Mouse (Mus musculus): ENCODE results near the gene Gnaq. TPM values are rescaled to one million over a fixed set of nuclear protein-coding genes. Genes with fewer than 3 reads are reported as not detected.

Gene Gnaq
- polyA plus RNA-seq, 1 experiment from 2014 or later: 18.9 TPM

- H3K9me3 ChIP-seq: no peaks in the 10 kb centered on the region
- no peaks in the 10 kb centered on the region for H3K27me3 ChIP-seq (ENCODE audit: insufficient read depth, poor library complexity, severe bottlenecking)
- no peak overlapping the region for H3K4me3 ChIP-seq
- 36% methylated on average over 10 of the region's 10 CpGs for WGBS
- H3K27ac ChIP-seq: no peak overlapping the region
- peaks cover 52% of the 10 kb centered on the region for H3K4me1 ChIP-seq
- no peak for DNase-seq (ENCODE audit: low spot score)
- H3K36me3 ChIP-seq: no peaks in the 10 kb centered on the region
These were observed 154.0 kb downstream of the Gnaq start for GRCm38 (mm10) chr19:16286451-16287175.

DNA sequence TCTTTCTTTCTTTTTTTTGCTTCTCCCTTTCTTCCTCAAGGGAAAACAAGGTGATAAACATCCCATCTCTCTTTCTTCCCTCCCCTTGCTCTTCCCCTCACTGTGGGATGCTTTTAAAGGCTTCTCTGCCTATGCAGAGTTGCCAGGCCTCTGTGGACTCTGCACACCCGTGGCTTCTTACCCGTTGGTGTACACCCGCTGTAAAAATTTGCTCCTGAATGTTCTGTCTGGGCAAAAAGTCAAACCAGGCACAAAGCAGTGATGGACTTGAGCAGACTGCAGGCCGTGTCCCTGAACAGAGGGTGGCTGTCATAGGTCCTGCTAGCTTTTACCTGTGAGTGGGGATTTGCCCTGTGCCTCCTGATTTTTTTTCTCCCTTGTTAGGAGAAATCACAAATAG lies 154.7 kb downstream of the Gnaq start:
- Histone ChIP-seq H3K27me3 (ENCODE audit: insufficient read depth, poor library complexity, severe bottlenecking) (no peaks in the 10 kb centered on the region), H3K36me3 (no peaks in the 10 kb centered on the region), H3K9me3 (no peaks in the 10 kb centered on the region), H3K4me1 (peaks cover 51% of the 10 kb centered on the region), H3K27ac (peak overlapping the region; percentile 42; the same call in 1 of the 2 replicates), H3K4me3 (no peak overlapping the region)
- 74% methylated on average over 4 of the region's 4 CpGs for WGBS
- no peak for DNase-seq (ENCODE audit: low spot score)

- no peak overlapping the region for H3K27ac ChIP-seq
- H3K27me3 ChIP-seq (ENCODE audit: insufficient read depth, poor library complexity, severe bottlenecking): no peaks in the 10 kb centered on the region
- peaks cover 51% of the 10 kb centered on the region for H3K4me1 ChIP-seq
- H3K4me3 ChIP-seq: no peak overlapping the region
- H3K9me3 ChIP-seq: no peaks in the 10 kb centered on the region
- 87% methylated on average over 7 of the region's 7 CpGs for WGBS
- no peak for DNase-seq (ENCODE audit: low spot score)
- no peaks in the 10 kb centered on the region for H3K36me3 ChIP-seq
These were observed 155.3 kb downstream of the Gnaq start for GRCm38 (mm10) chr19:16287971-16288370.

DNA sequence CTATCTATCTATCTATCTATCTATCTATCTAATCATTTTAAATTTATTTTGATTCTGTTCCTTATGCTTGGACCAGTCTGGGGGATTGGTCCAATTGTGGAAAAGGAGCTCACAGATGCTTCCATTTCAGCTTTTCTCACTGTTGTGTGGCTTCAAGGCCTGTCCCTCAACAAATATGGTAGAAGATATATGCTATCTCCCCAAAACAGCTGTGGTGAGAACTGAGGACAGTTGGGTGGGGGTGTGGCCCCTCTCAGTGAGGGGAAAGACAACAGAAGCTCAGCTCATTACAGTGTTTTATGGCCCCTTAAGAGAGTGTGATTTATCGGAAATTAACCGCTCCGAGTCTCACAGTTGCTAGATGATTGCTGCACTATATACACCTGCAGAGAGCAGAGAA lies 158.5 kb downstream of the Gnaq start:
- Histone ChIP-seq H3K9me3 (no peaks in the 10 kb centered on the region), H3K36me3 (no peaks in the 10 kb centered on the region), H3K27me3 (ENCODE audit: insufficient read depth, poor library complexity, severe bottlenecking) (no peaks in the 10 kb centered on the region), H3K27ac (no peak overlapping the region), H3K4me1 (peaks cover 24% of the 10 kb centered on the region), H3K4me3 (no peak overlapping the region)
- DNase-seq (ENCODE audit: low spot score): no peak
- WGBS: 93% methylated on average over 3 of the region's 3 CpGs

DNA sequence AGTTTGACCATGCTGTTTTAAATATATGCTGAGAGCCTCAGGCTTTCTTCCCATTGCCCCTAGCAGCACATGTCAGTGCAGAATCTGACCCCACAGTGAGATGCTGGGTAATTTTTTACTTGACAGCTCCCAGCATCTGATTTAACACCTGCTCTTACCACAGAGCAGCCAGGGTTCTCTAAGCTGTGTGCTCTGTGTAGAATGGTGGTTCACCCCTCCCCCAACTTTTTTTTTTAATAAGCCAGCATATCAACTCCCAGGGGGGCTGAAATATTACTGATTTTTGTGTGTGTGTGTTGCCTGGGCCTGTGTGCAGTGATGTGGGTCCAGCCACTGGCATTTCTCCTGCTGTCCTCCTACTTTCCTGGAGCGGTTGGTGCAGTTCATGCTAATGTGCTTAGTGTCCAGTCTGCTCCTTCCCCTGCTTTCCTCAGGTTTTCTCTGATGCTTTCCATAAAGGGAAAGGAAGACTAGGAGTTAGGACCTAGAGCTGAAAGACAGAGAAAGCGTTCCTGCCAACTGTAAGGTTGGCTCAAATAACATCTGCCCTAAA lies 159.5 kb downstream of the Gnaq start:
- Histone ChIP-seq H3K36me3 (no peaks in the 10 kb centered on the region), H3K4me1 (peaks cover 14% of the 10 kb centered on the region), H3K4me3 (no peak overlapping the region), H3K27me3 (ENCODE audit: insufficient read depth, poor library complexity, severe bottlenecking) (no peaks in the 10 kb centered on the region), H3K27ac (no peak overlapping the region), H3K9me3 (no peaks in the 10 kb centered on the region)
- WGBS: 83% methylated on average over 2 of the region's 2 CpGs
- DNase-seq (ENCODE audit: low spot score): no peak

DNA sequence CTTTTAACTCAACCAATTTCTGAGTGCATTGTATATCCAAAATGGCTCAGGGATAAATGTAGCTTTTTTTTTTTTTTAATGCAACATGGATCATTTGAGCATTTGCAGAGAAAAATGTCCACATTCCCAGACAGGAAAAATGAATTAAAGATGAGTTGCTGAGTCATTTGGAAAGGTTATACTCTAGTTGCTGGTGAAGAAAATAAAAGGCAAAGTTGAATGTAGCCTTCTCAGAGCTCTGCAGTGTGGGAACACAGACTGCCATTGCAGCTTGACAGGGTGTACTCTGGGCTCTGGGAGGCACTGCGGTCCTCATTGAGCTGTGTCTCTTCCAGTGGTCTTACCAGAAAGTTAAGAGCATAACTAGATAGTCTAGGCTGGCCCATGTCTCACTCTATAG lies 160.3 kb downstream of the Gnaq start:
- H3K27ac ChIP-seq: no peak overlapping the region
- H3K36me3 ChIP-seq: no peaks in the 10 kb centered on the region
- H3K27me3 ChIP-seq (ENCODE audit: insufficient read depth, poor library complexity, severe bottlenecking): no peaks in the 10 kb centered on the region
- 96% methylated on average over 1 of the region's 1 CpGs for WGBS
- H3K4me1 ChIP-seq: peaks cover 5% of the 10 kb centered on the region; the same call in 1 of the 2 replicates
- no peak overlapping the region for H3K4me3 ChIP-seq
- no peak for DNase-seq (ENCODE audit: low spot score)
- no peaks in the 10 kb centered on the region for H3K9me3 ChIP-seq

DNA sequence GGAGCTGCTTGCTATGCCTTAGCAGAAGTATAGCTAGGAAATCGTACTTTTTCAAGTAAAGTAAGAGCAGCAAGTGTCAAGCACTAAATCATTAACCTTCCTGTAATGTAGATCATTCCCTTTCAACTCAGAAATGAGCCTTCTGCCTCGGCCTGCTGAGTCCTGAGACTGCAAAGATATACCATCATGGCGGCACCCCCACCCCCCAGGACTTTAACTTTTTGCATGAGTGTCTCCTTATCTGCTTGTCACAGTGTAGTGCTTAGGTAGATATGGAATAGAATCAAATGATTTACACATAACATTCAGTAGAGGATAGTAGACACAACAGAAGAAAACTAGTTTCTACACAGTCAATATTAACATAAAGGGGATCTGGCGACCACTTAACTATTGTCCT lies 167.8 kb downstream of the Gnaq start:
- DNase-seq (ENCODE audit: low spot score): no peak
- H3K27ac ChIP-seq: no peak overlapping the region
- peaks cover 3% of the 10 kb centered on the region; the same call in 1 of the 2 replicates for H3K4me1 ChIP-seq
- no peaks in the 10 kb centered on the region for H3K36me3 ChIP-seq
- WGBS: 84% methylated on average over 4 of the region's 4 CpGs
- H3K4me3 ChIP-seq: no peak overlapping the region
- no peaks in the 10 kb centered on the region for H3K27me3 ChIP-seq (ENCODE audit: insufficient read depth, poor library complexity, severe bottlenecking)
- no peaks in the 10 kb centered on the region for H3K9me3 ChIP-seq

DNA sequence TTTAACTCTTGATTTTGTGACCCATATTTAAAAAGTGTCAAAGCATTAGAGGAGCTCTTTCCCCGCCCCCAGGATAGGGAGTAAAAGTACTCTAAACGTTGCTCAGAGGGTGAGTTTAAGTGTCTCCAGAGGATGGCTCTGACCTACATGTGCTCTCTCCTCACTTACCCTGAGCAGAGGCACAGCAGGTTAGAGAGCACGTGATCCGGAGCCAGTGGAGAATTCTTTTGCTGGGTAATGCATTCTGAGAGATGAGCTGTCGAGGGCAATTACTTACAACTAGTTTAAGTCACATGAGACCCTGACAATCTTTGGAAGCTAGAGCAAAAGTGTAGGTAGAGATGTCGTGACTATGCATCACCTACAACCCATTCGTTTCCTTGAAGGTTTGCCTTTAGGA lies 168.7 kb downstream of the Gnaq start:
- Histone ChIP-seq H3K27ac (no peak overlapping the region), H3K27me3 (ENCODE audit: insufficient read depth, poor library complexity, severe bottlenecking) (no peaks in the 10 kb centered on the region), H3K4me3 (no peak overlapping the region), H3K4me1 (peaks cover 3% of the 10 kb centered on the region; the same call in 1 of the 2 replicates), H3K9me3 (no peaks in the 10 kb centered on the region), H3K36me3 (no peaks in the 10 kb centered on the region)
- DNase-seq (ENCODE audit: low spot score): no peak
- 76% methylated on average over 7 of the region's 7 CpGs for WGBS

DNA sequence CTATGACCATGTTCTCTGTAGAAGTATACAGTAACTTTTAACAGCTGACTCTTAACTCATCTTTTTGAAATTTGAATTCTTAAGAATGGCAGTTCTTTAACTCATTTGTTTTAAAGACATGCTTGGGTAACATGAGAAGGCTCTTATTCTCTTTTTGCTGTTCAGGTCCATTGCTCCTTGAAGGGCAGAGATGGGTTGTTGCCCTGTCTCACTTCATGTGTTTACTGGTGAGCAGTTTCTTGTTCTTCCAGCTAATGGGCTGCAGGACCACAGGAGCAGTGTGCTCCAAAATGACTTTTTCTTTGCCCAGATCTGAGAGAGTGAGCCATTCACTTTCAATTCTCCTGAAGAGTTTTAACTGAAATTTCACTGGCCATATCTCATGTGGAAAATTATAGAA lies 176.4 kb downstream of the Gnaq start:
- H3K27me3 ChIP-seq (ENCODE audit: insufficient read depth, poor library complexity, severe bottlenecking): no peaks in the 10 kb centered on the region
- no peak for DNase-seq (ENCODE audit: low spot score)
- no peak overlapping the region for H3K4me3 ChIP-seq
- no peaks in the 10 kb centered on the region for H3K9me3 ChIP-seq
- no peak overlapping the region for H3K27ac ChIP-seq
- peaks cover under 1% of the 10 kb centered on the region; the same call in 1 of the 2 replicates for H3K4me1 ChIP-seq
- no peaks in the 10 kb centered on the region for H3K36me3 ChIP-seq

DNA sequence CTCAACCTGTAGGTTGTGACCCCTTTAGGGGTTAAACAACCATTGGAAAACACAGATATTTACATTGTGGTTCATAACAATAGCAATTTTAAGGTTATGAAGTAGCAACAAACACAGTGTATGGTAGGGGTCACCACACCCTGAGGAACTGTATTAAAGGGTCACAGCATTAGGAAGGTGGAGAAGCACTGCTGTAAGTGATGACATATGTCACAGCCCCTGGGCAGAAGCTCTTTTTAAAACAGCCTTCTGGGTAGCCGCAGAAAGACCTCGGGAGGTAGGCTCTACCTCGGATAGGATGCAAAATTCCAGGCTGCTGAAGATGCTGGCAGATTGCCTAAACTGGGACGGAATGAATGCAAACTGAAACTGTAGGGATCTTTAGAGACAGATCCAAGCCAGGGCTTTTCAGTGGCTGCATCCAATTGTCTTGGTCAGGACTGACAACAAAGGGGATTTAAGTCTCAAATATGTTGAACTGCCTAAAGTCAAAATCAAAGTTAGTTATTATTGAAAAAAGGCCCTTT lies 181.7 kb downstream of the Gnaq start:
- Histone ChIP-seq H3K9me3 (no peaks in the 10 kb centered on the region), H3K4me3 (no peak overlapping the region), H3K27me3 (ENCODE audit: insufficient read depth, poor library complexity, severe bottlenecking) (no peaks in the 10 kb centered on the region), H3K36me3 (no peaks in the 10 kb centered on the region), H3K27ac (no peak overlapping the region), H3K4me1 (peaks cover 16% of the 10 kb centered on the region; the same call in 1 of the 2 replicates)
- WGBS: 50% methylated on average over 4 of the region's 4 CpGs
- no peak for DNase-seq (ENCODE audit: low spot score)

GRCm38 (mm10) chr19:16315525-16315924 lies 182.9 kb downstream of the Gnaq start:
- no peak overlapping the region for H3K4me3 ChIP-seq
- H3K36me3 ChIP-seq: no peaks in the 10 kb centered on the region
- DNase-seq (ENCODE audit: low spot score): no peak
- peaks cover 16% of the 10 kb centered on the region; the same call in 1 of the 2 replicates for H3K4me1 ChIP-seq
- H3K9me3 ChIP-seq: no peaks in the 10 kb centered on the region
- H3K27me3 ChIP-seq (ENCODE audit: insufficient read depth, poor library complexity, severe bottlenecking): no peaks in the 10 kb centered on the region
- no peak overlapping the region for H3K27ac ChIP-seq
- 74% methylated on average over 4 of the region's 4 CpGs for WGBS

- Histone ChIP-seq H3K4me3 (no peak overlapping the region), H3K9me3 (no peaks in the 10 kb centered on the region), H3K4me1 (peaks cover 16% of the 10 kb centered on the region; the same call in 1 of the 2 replicates), H3K36me3 (no peaks in the 10 kb centered on the region), H3K27ac (0 out of 2 replicates have a peak overlapping the region, but pooled peaks have one; percentile 29), H3K27me3 (ENCODE audit: insufficient read depth, poor library complexity, severe bottlenecking) (no peaks in the 10 kb centered on the region)
- no peak for DNase-seq (ENCODE audit: low spot score)
- 66% methylated on average over 14 of the region's 14 CpGs for WGBS
These were observed 185.6 kb downstream of the Gnaq start for GRCm38 (mm10) chr19:16318128-16318811.

GRCm38 (mm10) chr19:16319986-16320385 lies 187.4 kb downstream of the Gnaq start:
- no peak overlapping the region for H3K4me3 ChIP-seq
- no peaks in the 10 kb centered on the region for H3K9me3 ChIP-seq
- WGBS: 88% methylated on average over 7 of the region's 7 CpGs
- no peak for DNase-seq (ENCODE audit: low spot score)
- H3K4me1 ChIP-seq: peaks cover 9% of the 10 kb centered on the region; the same call in 1 of the 2 replicates
- H3K36me3 ChIP-seq: no peaks in the 10 kb centered on the region
- H3K27me3 ChIP-seq (ENCODE audit: insufficient read depth, poor library complexity, severe bottlenecking): no peaks in the 10 kb centered on the region
- no peak overlapping the region for H3K27ac ChIP-seq

All from heart, embryonic 10.5 days (tissue).